Mouse (Mus musculus) retina, adult 2 months (tissue): Measurements from ENCODE around the gene Igsf11.
"Not testable (repeated sequence)": the region's sequence is repeated elsewhere in the genome, so short reads cannot be mapped to it uniquely, and the experiment has no call there.

Experiments
- DNase-seq: peaks from one replicate; pipeline ENCODE4 v3.0.0-alpha.2; 2012; ENCODE audit warnings: low read depth, low spot score

Igsf11 gene

DNA sequence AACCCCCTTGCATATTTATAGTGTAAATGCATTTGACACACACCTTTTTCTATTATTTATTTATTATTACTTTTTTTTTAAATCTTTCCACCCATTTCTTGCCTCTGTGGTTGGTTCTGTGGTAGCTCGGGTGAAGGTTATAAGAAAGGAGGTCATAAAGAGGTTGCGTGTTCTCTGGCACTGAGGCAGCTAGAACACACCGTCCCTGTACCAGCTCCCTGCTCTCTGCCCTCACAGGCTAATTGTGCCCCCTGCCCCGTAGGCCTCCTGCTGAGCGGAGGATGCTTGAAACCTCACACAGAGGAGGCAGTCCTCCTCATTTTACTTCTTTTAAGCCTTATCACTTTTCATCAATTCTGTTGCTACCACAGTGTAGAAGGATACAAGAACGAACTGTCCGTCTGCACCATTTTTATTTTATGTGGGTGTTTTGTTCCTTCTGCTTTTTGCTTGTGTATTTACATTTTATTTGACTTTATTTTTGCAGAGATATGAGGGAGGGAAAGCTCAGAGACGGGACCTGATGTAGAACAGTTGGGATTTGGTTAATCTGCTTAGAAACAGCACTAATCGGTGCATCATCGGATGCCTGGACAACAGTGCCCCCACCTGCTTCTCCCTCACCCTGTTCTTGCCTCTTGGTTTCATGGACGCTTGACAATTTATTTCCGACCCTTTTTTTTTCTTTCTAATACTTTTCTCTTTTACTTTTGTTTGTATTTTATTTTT, 90.2 kb downstream of the Igsf11 start:
- DNase-seq, result peak; percentile 74

GRCm38 (mm10) chr16:38983850-38984249, 91.4 kb downstream of the Igsf11 start:
- DNase-seq, result not testable (repeated sequence)

- DNase-seq, result no peak
Measured at GRCm38 (mm10) chr16:38985411-38985810, 92.9 kb downstream of the Igsf11 start.

DNA sequence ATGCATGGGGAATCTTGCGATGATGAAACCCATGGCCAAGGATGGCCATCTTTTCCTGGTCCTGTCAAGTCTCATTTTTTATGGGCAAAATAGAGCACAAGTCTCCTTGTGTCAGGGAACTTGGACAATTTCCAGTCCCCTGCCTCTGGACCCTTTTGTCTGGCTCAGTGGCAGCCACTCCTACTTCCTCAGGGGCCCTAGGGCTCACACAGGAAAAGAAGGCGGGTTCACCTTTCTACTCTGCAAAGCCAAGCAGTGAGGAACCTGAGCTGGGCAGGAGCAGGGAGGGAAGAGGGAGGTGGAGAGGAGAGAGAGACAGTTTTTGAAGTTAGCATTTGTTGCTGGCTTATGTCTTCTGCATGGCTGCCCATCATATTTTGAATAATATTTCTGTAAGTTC, 93.9 kb downstream of the Igsf11 start:
- no peak for DNase-seq

DNA sequence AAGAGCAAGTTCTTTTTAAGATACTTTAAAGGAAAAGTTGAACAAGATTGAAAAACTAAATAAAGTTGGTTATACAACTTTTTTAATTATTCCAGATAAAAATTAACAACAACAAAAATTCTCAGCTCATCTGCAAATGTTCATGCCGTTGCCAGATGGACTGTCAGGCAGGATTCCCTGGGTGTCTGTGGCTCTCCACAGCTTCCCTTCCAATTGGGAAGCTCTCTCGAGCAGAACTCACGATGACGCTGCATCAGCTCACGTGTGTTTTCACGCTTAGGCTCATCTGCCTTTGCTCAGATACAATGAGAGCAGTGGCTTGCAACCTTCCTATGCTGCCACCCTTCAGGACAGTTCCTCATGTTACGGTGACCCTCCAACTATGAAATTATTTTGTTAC, 101.2 kb downstream of the Igsf11 start:
- no peak for DNase-seq

- DNase-seq, result no peak
Measured at GRCm38 (mm10) chr16:38998496-38999258, 106.2 kb downstream of the Igsf11 start.

DNA sequence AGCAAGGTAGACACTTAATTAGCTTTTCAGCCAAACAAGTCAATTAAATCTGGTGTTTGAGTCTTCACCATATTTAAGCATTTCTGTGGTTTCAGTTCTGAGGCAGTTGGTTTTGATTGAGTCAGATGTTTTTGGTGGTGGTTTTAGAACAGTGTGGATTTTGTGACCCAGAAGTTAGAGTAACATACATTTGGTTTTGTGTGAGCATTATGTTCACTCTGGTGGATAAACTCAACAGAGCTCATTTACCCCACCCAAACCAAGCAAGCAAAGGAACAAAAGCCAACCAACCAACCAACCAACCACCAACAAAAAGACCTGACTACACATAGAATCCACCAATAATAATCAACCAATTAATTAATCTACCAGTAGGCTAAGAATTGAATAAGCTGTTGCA, 106.8 kb downstream of the Igsf11 start:
- no peak for DNase-seq

DNA sequence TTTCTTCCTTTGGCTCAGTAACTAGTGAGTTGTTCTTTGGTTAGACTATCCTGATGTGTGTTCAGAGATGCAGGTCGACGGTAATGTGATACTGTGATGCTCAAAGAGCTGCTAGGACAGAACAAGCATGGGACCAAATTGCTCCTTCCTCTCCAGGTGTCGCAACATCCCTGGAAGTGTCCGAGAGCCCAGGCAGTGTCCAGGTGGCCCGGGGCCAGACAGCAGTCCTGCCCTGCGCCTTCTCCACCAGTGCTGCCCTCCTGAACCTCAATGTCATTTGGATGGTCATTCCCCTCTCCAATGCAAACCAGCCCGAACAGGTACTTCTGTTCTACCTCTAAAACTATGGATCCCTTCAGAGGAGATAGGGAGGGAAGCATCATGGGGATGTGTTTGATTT, 114.5 kb downstream of the Igsf11 start:
- DNase-seq, result no peak

GRCm38 (mm10) chr16:39019449-39019848, 127.0 kb downstream of the Igsf11 start:
- DNase-seq, result no peak

DNA sequence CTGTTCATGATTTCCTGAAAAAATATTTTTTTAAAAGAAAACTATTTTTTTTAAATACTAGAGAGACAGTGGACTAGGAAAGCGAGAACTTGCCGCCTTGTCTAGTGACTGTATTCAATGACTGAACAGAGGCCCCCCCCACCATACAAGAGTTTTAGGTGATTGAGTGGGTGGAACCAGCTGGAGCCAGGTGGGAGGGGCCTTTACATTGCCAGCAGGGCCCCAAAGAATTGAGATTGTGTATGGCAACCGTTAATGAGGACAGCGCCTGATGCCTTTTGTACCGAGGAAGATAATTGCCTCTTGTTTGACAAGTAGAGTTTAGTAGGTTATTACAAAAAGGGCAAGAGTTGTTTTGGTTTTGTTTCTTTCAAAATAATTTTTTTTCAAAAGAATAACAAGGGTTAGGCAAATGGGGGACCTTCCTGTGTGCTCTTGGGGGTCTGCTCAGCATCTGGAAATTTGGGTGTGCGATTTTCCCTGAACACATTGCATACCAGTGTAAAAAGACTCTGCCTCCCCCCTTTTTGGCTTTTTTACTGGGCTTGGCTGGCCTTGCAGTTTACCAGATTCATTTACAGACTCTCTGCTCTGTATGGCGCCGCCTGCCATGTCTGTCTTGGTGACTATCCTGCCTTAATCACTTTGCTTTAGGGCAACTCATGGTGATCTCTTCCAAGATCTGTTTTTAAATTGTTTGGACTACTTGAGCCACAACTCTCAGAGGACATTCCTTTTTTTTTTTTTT, 133.7 kb downstream of the Igsf11 start:
- no peak for DNase-seq

DNA sequence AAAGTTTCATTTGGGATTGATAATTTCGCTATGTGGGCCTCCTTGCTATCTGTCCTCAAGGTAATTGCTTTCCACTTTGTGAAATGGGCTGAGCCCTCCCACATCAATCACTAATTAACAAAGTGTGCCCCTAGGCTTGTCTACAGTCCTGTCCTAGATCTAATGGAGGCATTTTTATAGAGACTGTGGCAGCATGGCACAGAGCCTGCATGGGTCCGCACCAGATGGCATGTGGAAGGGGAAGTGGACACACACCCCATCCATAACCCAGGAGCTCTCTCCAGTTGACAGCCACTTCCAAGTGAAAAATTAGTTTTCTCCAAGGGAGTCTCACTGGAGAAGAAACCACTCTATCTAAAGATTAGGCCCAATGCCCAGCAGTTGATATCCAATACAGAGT, 138.9 kb downstream of the Igsf11 start:
- no peak for DNase-seq

GRCm38 (mm10) chr16:39037257-39037656, 144.8 kb downstream of the Igsf11 start:
- DNase-seq, result no peak

- DNase-seq, result no peak
Measured at GRCm38 (mm10) chr16:39044381-39044780, 151.9 kb downstream of the Igsf11 start.

DNA sequence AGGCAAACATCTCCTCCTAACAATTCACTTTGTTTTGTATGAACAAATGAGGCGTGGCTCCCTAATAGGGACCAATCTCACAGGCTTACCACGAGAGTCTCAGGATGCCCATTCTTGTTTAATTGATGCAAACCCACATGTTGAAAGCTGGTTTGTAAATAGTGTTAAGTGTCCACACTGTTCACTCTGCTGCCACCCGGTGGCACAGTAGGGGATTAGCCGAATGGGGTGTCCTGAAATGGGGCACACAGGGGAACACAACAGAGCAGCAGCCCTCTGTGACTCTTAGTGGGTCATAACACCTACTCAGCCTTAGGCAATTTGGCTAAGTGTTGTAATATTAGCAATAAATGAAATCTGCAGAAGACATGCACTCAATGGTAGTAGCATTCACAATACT, 156.4 kb downstream of the Igsf11 start:
- DNase-seq, result peak; percentile 45

DNA sequence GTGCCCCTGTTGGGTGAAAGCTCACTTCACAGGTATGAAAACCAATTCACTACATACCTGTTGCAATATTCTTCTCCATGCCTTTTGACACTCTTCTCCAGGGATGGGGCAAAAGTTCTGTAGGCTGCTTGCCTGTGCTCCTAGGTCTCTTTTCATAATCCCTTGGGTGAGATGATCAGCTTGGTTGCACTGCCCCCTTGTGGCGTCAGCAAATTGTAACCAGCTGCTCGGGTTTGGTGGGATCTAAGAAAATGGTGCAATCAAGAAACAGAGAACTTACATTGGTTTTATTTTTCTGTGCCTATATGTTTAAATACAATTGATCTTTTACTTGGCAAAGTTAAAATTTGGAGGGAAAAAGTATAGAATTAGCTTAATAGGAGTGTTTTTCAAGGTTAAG, 160.5 kb downstream of the Igsf11 start:
- peak; percentile 62 for DNase-seq

GRCm38 (mm10) chr16:39053779-39054178, 161.3 kb downstream of the Igsf11 start:
- no peak for DNase-seq

DNA sequence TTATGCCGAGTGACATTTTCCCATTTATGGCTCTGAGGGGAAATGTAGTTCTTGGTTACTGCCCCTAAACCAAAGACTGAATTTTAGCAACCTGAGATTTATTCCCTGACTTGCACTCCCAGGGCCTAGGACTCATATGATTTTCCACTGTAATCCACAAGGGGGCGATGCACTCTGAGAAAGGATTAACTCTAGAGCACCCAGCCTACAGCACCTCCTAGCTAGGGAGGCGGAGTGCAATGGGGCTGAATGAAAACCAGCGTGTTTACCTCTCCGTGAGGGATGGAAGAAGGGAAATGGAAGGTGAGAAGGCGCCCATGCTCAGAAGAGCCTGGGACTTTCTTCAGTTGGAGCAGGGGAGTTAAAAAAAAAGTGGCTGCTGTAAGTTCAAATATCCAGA, 163.6 kb downstream of the Igsf11 start:
- DNase-seq, result peak; percentile 39

DNA sequence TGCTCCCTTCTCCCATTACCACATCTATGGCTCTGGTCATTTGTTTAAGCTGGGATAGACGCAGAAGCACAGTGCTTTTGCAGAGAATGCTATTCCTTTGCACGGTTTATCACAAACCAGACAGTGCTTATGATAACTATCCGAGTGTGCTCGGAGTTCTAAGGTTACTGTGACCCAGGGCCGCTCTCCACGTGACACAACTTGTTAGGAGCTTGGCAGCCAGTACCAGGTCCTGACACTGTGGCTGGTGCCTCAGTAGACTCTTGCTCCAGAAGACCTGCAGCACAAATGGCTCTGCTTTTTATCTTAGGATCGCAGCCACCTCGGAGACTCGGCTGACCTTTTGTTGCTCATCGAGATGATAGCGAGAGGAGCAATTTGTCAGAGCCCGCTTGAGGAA, 164.5 kb downstream of the Igsf11 start:
- no peak for DNase-seq

DNA sequence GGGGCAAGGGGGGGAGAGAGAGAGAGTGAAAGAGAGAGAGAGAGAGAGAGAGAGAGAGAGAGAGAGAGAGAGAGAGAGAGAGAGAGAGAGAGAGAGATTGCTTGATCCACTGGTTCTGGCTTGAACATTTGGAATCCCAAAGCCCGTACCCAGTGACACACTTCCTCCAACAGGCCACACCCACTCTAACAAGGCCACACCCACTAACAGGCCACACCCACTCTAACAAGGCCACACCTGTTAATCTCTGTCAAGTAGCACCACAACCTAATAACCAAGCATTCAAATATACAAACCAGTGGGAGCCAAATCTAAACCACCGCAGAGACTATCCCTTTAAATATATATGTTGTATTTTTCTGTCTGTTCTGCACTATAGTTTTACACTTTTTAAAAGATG, 166.4 kb downstream of the Igsf11 start:
- no peak for DNase-seq

- DNase-seq, result no peak
Measured at GRCm38 (mm10) chr16:39062596-39062995, 170.1 kb downstream of the Igsf11 start.

DNA sequence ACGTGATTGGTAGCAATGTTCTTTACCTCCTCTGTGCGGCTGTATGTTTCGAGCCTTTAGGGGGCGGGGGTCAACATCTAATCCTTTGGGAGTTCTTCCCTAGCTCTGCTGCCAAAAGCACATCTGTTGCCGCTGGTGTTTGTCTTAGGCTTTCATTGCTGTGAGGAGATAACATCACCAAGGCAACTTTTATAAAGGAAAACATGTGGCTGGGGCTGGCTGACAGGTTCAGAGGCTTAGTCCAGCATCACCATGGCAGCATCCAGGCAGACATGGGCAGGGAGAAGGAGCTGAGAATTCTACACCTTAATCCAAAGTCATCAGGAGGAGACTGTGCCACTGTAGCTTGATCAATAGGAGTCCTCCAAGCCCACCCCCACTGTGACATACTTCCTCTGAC, 173.1 kb downstream of the Igsf11 start:
- DNase-seq, result no peak

DNA sequence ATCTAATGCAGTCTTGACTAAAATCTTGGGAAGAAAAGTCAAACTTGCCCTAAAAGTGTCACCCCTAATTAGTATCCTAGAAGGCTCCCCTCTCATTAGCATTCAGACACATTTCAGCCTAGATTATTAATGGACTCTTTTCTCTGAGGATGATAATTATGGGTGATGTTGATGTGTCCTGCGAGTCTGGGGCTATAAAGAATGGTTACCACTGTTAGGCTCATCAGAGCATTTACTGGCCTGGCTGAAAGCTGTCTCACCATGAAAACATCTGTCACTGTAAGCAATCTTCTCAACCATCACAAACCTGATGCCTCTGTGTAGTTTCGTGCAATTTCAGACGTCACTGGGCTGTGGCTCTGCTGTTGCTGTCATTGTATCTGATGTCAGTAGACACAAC, 179.0 kb downstream of the Igsf11 start:
- no peak for DNase-seq
